Comparison of ENCODE assay signal across 9 mouse cellular contexts in genomic region chr8:126829376-126830241, GRCm38 (mm10).
DNase-seq lines count a peak whose midpoint lies in the region; ATAC-seq and TF ChIP-seq lines count a peak whose summit lies in the region.
"Had no signal": no experiment of that assay in that cellular context is flagged by ENCODE, and none has a peak within 500 bp of the region (broad histone marks: within the 10 kb centered on the region; RNA-seq: fewer than 3 reads in every experiment).

No protein-coding gene starts in this region.

- peaks cover 62% of the 10 kb centered on the region for H3K4me1 ChIP-seq in brown adipose tissue, adult 24 weeks (ENCODE audit: control insufficient read depth, insufficient read depth, insufficient read length, low read length)
- peaks cover 94% of the 10 kb centered on the region for H3K4me1 ChIP-seq in kidney, embryonic 16.5 days (ENCODE audit: insufficient read depth, low read length)
- H3K4me1 ChIP-seq in thymus, adult 2 months (replicated peaks; ENCODE audit: control insufficient read depth, insufficient read depth, low read length), result peaks cover 74% of the 10 kb centered on the region
- H3K4me1 ChIP-seq in cerebellum, adult 2 months (ENCODE audit: control insufficient read depth, insufficient read depth, low read length), result peaks cover under 1% of the 10 kb centered on the region; the same call in 1 of the 2 replicates

- H3K27me3 ChIP-seq in kidney, embryonic 16.5 days (ENCODE audit: insufficient read depth, low read length), result no peaks in the 10 kb centered on the region
- no peaks in the 10 kb centered on the region for H3K27me3 ChIP-seq in thymus, adult 2 months (ENCODE audit: control insufficient read depth, insufficient read depth, low read length)
- no peaks in the 10 kb centered on the region for H3K27me3 ChIP-seq in cerebellum, adult 2 months (ENCODE audit: control insufficient read depth, insufficient read depth, low read length)

- peak; percentile 96 for DNase-seq in heart, adult 11 months
- no peak for DNase-seq in heart, adult 8-10 months (ENCODE audit: low spot score)
- DNase-seq in lung, postnatal 10 days, result peak; percentile 82
- DNase-seq in thymus, adult 2 months, result no peak
- no peak for DNase-seq in left cerebral cortex, adult 9 months (ENCODE audit: low spot score in 2 of 2)
- DNase-seq in cerebellum, adult 2 months, result no peak
- DNase-seq: embryo, embryonic 11 days had no signal

- no peak overlapping the region for H3K4me3 ChIP-seq in brown adipose tissue, adult 24 weeks (ENCODE audit: insufficient read depth, low read depth, low read length)
- no peak overlapping the region for H3K4me3 ChIP-seq in kidney, embryonic 16.5 days (ENCODE audit: low read length)
- no peak overlapping the region for H3K4me3 ChIP-seq in thymus, adult 2 months (ENCODE audit: control insufficient read depth, insufficient read depth, low read length)
- no peak overlapping the region for H3K4me3 ChIP-seq in cerebellum, adult 2 months (replicated peaks; ENCODE audit: insufficient read depth, low read depth, low read length)

- H3K4me2 ChIP-seq in kidney, embryonic 16.5 days (replicated peaks; ENCODE audit: low read depth, low read length), result no peak overlapping the region

- H3K9ac ChIP-seq in kidney, embryonic 16.5 days (replicated peaks; ENCODE audit: low read length), result peak overlapping the region; percentile 2; the same call in 1 of the 2 replicates

- no peaks in the 10 kb centered on the region for H3K9me3 ChIP-seq in kidney, embryonic 16.5 days (ENCODE audit: low read length)

- TF ChIP-seq POLR2A in thymus, adult 2 months (IDR thresholded peaks at IDR 0.05; ENCODE audit: control insufficient read depth, extremely low read depth, insufficient read depth, low read length, poor library complexity), result no peak
- TF ChIP-seq POLR2A in cerebellum, adult 2 months (IDR thresholded peaks at IDR 0.05; ENCODE audit: borderline replicate concordance, insufficient read depth, low read length), result no peak

- no peak for TF ChIP-seq CTCF in thymus, adult 2 months (IDR thresholded peaks at IDR 0.05; ENCODE audit: borderline replicate concordance, control insufficient read depth, extremely low read depth, insufficient read depth, low read length, poor library complexity)
- no peak for TF ChIP-seq CTCF in cerebellum, adult 2 months (IDR thresholded peaks at IDR 0.05; ENCODE audit: borderline replicate concordance, insufficient read depth, low read depth, low read length)

- no peak for ATAC-seq in kidney, embryonic 16.5 days (ENCODE audit: low FRiP score, low TSS enrichment)

- H3K36me3 ChIP-seq in kidney, embryonic 16.5 days (ENCODE audit: insufficient read depth, low read length), result no peaks in the 10 kb centered on the region
- no peaks in the 10 kb centered on the region for H3K36me3 ChIP-seq in thymus, adult 2 months (ENCODE audit: control insufficient read depth, insufficient read depth, low read length)

- peak overlapping the region; percentile 33 for H3K27ac ChIP-seq in brown adipose tissue, adult 24 weeks (replicated peaks; ENCODE audit: low read depth, low read length)
- peak overlapping the region; percentile 80 for H3K27ac ChIP-seq in kidney, embryonic 16.5 days (ENCODE audit: low read length)
- H3K27ac ChIP-seq in thymus, adult 2 months (ENCODE audit: control insufficient read depth, insufficient read depth, low read length), result no peak overlapping the region
- H3K27ac ChIP-seq in cerebellum, adult 2 months (ENCODE audit: insufficient read depth, low read length), result no peak overlapping the region

- 54% methylated on average over 17 of the region's 17 CpGs for WGBS in kidney, embryonic 16.5 days
- WGBS in thymus, adult 2 months, result 55% methylated on average over 17 of the region's 17 CpGs
- WGBS in cerebellum, adult 2 months, result 69% methylated on average over 17 of the region's 17 CpGs

Comparison
In these comparisons a context has a peak if more than half of its experiments do, and no peak if none do; other contexts are left out.
1. DNase-seq: peak in heart, adult 11 months (single experiment) and lung, postnatal 10 days (single experiment); none in heart, adult 8-10 months (single experiment), thymus, adult 2 months (single experiment), left cerebral cortex, adult 9 months (0 of 2) and cerebellum, adult 2 months (0 of 2).
2. H3K27ac ChIP-seq: peak in brown adipose tissue, adult 24 weeks (single experiment) and kidney, embryonic 16.5 days (single experiment); none in thymus, adult 2 months (single experiment) and cerebellum, adult 2 months (single experiment).